Mouse (Mus musculus) hindbrain, embryonic 10.5 days (tissue): ENCODE results near the gene Col6a3. TPM values are rescaled to one million over a fixed set of nuclear protein-coding genes. Genes with fewer than 3 reads are reported as not detected.

Experiments used
- polyA plus RNA-seq: library from polyadenylated mRNA; unstranded; fragments of >200 nt; fragmentation: Nextera tagmentation; extraction: Ambion mirVana; gene quantifications from 2 replicates; pipeline ENCODE4 v1.2.1, GENCODE M21; 2016

Gene Col6a3
- polyA plus RNA-seq, 1 experiment from 2014 or later: 4.7 TPM

Other genes with a start within 250 kb of the Col6a3 start
- gene Cops8, start 241.0 kb downstream of the Col6a3 start, polyA plus RNA-seq: 193 and 195 TPM in 2 replicates
- 0.14 and 0.32 TPM in 2 replicates for gene Mlph, start 71.1 kb upstream of the Col6a3 start, polyA plus RNA-seq
- not detected in 2 replicates for gene Prlh, start 109.1 kb upstream of the Col6a3 start, polyA plus RNA-seq
- 0.25 and 0.35 TPM in 2 replicates for gene Rab17, start 125.7 kb upstream of the Col6a3 start, polyA plus RNA-seq
- 18.3 and 21.9 TPM in 2 replicates for gene Lrrfip1, start 154.8 kb upstream of the Col6a3 start, polyA plus RNA-seq